ENCODE assay signal across 17 mouse cellular contexts in the genomic region with DNA sequence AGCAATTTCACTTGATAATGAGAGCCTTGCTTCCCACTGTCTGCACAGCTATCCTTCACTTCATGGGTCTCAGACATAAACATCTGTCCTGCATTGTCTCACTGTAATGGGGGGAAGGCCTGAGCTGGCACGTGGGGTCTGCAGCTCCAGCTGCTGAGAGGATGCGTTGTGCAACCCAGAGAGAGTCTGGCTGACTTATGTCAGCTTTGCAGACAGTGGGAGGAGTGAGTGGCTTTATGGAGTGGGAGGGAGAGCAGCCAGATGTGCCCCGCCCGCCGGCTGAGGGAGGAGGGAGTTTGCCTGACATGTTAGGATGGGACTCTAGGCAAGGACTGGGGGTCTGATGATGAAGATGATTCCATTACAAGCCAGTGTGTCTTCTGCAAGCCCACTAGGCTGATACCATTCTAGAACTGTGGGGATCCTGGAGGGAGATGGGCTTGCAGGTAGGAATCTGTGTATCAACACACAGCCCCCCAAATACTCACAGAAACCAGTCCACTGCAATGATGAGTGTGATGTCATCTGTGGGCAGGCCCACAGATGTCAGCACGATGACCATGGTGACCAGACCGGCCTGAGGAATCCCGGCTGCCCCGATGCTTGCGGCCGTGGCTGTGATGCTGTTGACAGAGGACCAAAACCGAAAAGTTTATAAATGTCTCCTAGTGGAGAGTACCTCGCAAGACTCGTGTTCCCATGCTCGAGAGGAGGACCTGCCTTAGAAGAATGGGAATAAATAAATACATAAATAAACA.
DNase-seq lines count a peak whose midpoint lies in the region; ATAC-seq and TF ChIP-seq lines count a peak whose summit lies in the region.
"Had no signal": no experiment of that assay in that cellular context is flagged by ENCODE, and none has a peak within 500 bp of the region (broad histone marks: within the 10 kb centered on the region; RNA-seq: fewer than 3 reads in every experiment).

No protein-coding gene starts in this region.

- no peak overlapping the region for H3K4me3 ChIP-seq in embryonic facial prominence, embryonic 13.5 days
- no peak overlapping the region for H3K4me3 ChIP-seq in embryonic facial prominence, embryonic 10.5 days
- H3K4me3 ChIP-seq in lung, embryonic 14.5 days (ENCODE audit: low read depth, low read length): no peak overlapping the region
- no peak overlapping the region for H3K4me3 ChIP-seq in lung, embryonic 15.5 days
- no peak overlapping the region for H3K4me3 ChIP-seq in stomach, embryonic 16.5 days (replicated peaks; ENCODE audit: low read length)
- H3K4me3 ChIP-seq: left cerebral cortex, adult 2 months; liver, embryonic 12.5 days; midbrain, embryonic 10.5 days had no signal

- H3K4me2 ChIP-seq in embryonic facial prominence, embryonic 13.5 days: no peak overlapping the region
- H3K4me2 ChIP-seq in lung, embryonic 14.5 days: 0 out of 2 replicates have a peak overlapping the region, but pooled peaks have one; percentile 18
- H3K4me2 ChIP-seq in lung, embryonic 15.5 days: no peak overlapping the region
- no peak overlapping the region for H3K4me2 ChIP-seq in stomach, embryonic 16.5 days (ENCODE audit: low read depth, low read length)
- H3K4me2 ChIP-seq: liver, embryonic 12.5 days had no signal

- peak; percentile 64 for ATAC-seq in embryonic facial prominence, embryonic 13.5 days (ENCODE audit: insufficient number of reproducible peaks, insufficient read depth, low FRiP score, low TSS enrichment, low read depth)
- ATAC-seq in lung, embryonic 14.5 days (ENCODE audit: insufficient read depth): peak; percentile 97
- ATAC-seq in lung, embryonic 15.5 days (ENCODE audit: borderline replicate concordance, extremely low read depth, low FRiP score, low TSS enrichment): peak; percentile 97
- ATAC-seq in stomach, embryonic 16.5 days (ENCODE audit: insufficient read depth, low FRiP score): peak; percentile 89
- ATAC-seq: liver, embryonic 12.5 days had no signal

- TF ChIP-seq CTCF in lung, embryonic 14.5 days (IDR thresholded peaks at IDR 0.05; ENCODE audit: low read depth): no peak

- WGBS in embryonic facial prominence, embryonic 13.5 days: 82% methylated on average over 15 of the region's 15 CpGs
- 92% methylated on average over 15 of the region's 15 CpGs for WGBS in embryonic facial prominence, embryonic 10.5 days
- WGBS in lung, embryonic 14.5 days: 52% methylated on average over 15 of the region's 15 CpGs
- WGBS in lung, embryonic 15.5 days: 61% methylated on average over 15 of the region's 15 CpGs
- 69% methylated on average over 15 of the region's 15 CpGs for WGBS in stomach, embryonic 16.5 days

- H3K9ac ChIP-seq in embryonic facial prominence, embryonic 13.5 days: no peak overlapping the region
- H3K9ac ChIP-seq in lung, embryonic 14.5 days: no peak overlapping the region
- H3K9ac ChIP-seq in lung, embryonic 15.5 days: no peak overlapping the region
- H3K9ac ChIP-seq in stomach, embryonic 16.5 days (ENCODE audit: low read length): no peak overlapping the region
- H3K9ac ChIP-seq: liver, embryonic 12.5 days had no signal

- DNase-seq in embryonic facial prominence, embryonic 10.5 days (ENCODE audit: low spot score): no peak
- peak; percentile 88 for DNase-seq in lung, embryonic 14.5 days
- no peak for DNase-seq in lung, postnatal 25 days (ENCODE audit: low spot score)
- DNase-seq in thymus, postnatal 25 days: no peak
- DNase-seq in adrenal gland, postnatal 25 days: no peak
- DNase-seq: adrenal gland, adult 2 months; cerebellum, adult 8-10 months; gastrocnemius, postnatal 25 days; kidney, adult 11 months; right cerebral cortex, postnatal 25 days; thymus, postnatal 14 days had no signal

- no peaks in the 10 kb centered on the region for H3K9me3 ChIP-seq in embryonic facial prominence, embryonic 13.5 days
- H3K9me3 ChIP-seq in embryonic facial prominence, embryonic 10.5 days: no peaks in the 10 kb centered on the region
- no peaks in the 10 kb centered on the region for H3K9me3 ChIP-seq in lung, embryonic 14.5 days (ENCODE audit: low read depth, low read length)
- H3K9me3 ChIP-seq in lung, embryonic 15.5 days: no peaks in the 10 kb centered on the region
- H3K9me3 ChIP-seq in stomach, embryonic 16.5 days (replicated peaks; ENCODE audit: control insufficient read depth, low read length): no peaks in the 10 kb centered on the region
- H3K9me3 ChIP-seq: liver, embryonic 12.5 days; midbrain, embryonic 10.5 days had no signal

- no peaks in the 10 kb centered on the region for H3K27me3 ChIP-seq in embryonic facial prominence, embryonic 13.5 days
- H3K27me3 ChIP-seq in embryonic facial prominence, embryonic 10.5 days (replicated peaks; ENCODE audit: low read depth, poor library complexity, severe bottlenecking): no peaks in the 10 kb centered on the region
- H3K27me3 ChIP-seq in lung, embryonic 14.5 days (ENCODE audit: insufficient read depth, low read length): no peaks in the 10 kb centered on the region
- H3K27me3 ChIP-seq in lung, embryonic 15.5 days: no peaks in the 10 kb centered on the region
- no peaks in the 10 kb centered on the region for H3K27me3 ChIP-seq in stomach, embryonic 16.5 days (ENCODE audit: control insufficient read depth, insufficient read depth, low read length)
- H3K27me3 ChIP-seq: liver, embryonic 12.5 days had no signal

- H3K36me3 ChIP-seq in embryonic facial prominence, embryonic 13.5 days: peaks cover 32% of the 10 kb centered on the region
- peaks cover 38% of the 10 kb centered on the region for H3K36me3 ChIP-seq in embryonic facial prominence, embryonic 10.5 days (replicated peaks)
- H3K36me3 ChIP-seq in lung, embryonic 14.5 days (ENCODE audit: insufficient read depth): peaks cover 20% of the 10 kb centered on the region; the same call in 1 of the 2 replicates
- peaks cover 7% of the 10 kb centered on the region; the same call in 1 of the 2 replicates for H3K36me3 ChIP-seq in lung, embryonic 15.5 days
- H3K36me3 ChIP-seq in stomach, embryonic 16.5 days (ENCODE audit: control insufficient read depth, insufficient read depth, low read length): no peaks in the 10 kb centered on the region
- H3K36me3 ChIP-seq: liver, embryonic 12.5 days had no signal

- H3K27ac ChIP-seq in embryonic facial prominence, embryonic 13.5 days: no peak overlapping the region
- H3K27ac ChIP-seq in embryonic facial prominence, embryonic 10.5 days (replicated peaks): no peak overlapping the region
- no peak overlapping the region for H3K27ac ChIP-seq in lung, embryonic 14.5 days (ENCODE audit: low read depth)
- no peak overlapping the region for H3K27ac ChIP-seq in lung, embryonic 15.5 days
- H3K27ac ChIP-seq in stomach, embryonic 16.5 days (ENCODE audit: low read length): no peak overlapping the region
- H3K27ac ChIP-seq: left cerebral cortex, adult 2 months; liver, embryonic 12.5 days; midbrain, embryonic 10.5 days had no signal

- H3K4me1 ChIP-seq in embryonic facial prominence, embryonic 13.5 days: 0 out of 2 replicates have a peak, but pooled peaks cover 5% of the 10 kb centered on the region
- no peaks in the 10 kb centered on the region for H3K4me1 ChIP-seq in embryonic facial prominence, embryonic 10.5 days
- no peaks in the 10 kb centered on the region for H3K4me1 ChIP-seq in lung, embryonic 14.5 days (ENCODE audit: insufficient read depth)
- peaks cover 11% of the 10 kb centered on the region for H3K4me1 ChIP-seq in lung, embryonic 15.5 days
- H3K4me1 ChIP-seq in stomach, embryonic 16.5 days (ENCODE audit: control insufficient read depth, insufficient read depth, low read length): no peaks in the 10 kb centered on the region
- H3K4me1 ChIP-seq: liver, embryonic 12.5 days; midbrain, embryonic 10.5 days had no signal
